Mouse (Mus musculus): ENCODE data around the gene Med4.

- TF ChIP-seq CTCF (IDR thresholded peaks at IDR 0.05) (no peak), EP300 (IDR thresholded peaks at IDR 0.05; ENCODE audit: insufficient read depth, low read depth, low read length) (no peak)
These were observed 8.5 kb upstream of the Med4 start for GRCm38 (mm10) chr14:73501283-73501682.
